Mouse (Mus musculus): ENCODE results near the gene Ret.

Gene Ret

DNA sequence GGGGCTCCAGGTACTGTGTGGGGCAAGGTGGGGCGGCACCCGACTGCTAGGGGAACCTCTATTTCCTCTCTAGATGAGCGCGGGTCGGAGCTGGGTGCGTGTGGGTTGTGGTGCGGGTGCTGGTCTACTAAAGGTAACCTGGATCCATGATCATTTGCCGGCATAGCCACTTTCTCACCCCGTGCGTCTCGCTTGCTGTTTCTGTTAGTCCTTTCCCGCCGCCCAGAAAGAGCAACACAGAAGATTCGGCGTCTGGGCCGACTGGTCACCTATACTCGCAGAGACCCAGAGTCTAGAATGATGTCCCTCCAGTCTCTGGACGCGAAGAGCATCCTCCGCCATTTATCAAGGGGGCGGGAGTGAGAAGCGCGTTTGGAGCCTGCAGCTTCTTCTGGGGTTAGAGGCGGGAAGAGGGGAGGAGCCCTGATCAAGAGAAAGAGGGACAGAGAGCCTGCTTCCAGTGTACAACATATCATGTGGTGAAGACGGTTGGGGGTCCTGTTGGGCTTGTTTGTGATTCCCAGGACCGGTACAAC, at the start of gene Ret:
TSS of gene Ret (minus strand) at position 279 of the 536 bp plus-strand sequence.
- no peak for DNase-seq (ENCODE audit: extremely low read depth, low read depth)

DNA sequence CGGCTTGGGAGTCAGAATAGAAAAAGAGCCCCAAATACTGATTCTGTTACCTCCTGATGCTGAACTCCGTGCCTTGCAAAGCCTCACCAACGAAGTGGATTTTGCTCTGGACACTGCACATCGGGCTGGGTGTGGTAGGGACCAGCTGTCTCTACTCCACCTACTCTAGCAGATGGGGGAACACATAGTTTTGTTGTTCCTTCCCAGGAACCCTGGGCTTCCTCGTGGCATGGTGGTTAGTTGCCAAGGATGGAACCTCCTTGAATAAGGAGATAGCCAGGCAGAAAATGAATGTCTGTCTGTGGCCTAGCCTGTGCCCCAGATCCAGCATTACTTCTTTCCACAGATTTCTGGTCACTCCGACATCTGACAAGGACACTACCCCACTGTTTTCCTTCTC, 49.6 kb upstream of the Ret start:
- no peak for DNase-seq (ENCODE audit: extremely low read depth, low read depth)

DNA sequence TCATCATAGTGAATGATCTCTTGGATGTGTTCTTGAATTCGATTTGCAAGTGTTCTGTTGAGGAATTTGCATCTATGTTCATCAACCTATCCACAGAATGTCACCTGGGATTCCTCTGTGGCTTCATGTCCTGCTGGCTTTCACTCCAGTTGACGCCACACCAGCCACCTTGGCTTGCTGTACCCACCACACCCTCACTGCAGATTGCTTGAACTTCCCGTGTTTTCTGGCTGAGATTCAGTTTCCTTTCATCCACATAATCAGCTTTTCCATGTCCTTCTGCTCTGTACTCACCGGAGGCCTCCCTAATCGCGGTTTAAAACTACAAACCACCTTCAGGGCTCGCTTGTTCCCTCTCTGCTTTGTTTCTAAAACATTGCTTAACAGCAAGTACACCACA, 46.6 kb upstream of the Ret start:
- DNase-seq (ENCODE audit: extremely low read depth, low read depth), result no peak

DNA sequence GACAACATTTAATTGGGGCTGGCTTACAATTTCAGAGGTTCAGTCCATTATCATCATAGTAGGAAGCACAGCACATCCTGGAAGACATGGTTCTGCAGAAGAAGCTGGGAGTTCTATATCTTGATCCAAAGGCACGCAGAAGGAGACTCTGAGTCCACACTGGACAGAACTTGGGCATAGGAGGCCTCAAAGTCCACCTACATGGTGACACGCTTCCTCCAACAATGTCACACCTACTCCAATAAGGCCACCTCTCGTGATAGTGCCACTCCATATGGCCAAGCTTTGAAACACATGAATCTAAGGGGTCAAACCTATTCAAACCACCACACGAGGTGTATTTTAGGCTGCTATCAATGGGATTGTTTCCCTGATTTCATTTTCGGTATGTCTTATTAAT, 45.4 kb upstream of the Ret start:
- no peak for DNase-seq (ENCODE audit: extremely low read depth, low read depth)

DNA sequence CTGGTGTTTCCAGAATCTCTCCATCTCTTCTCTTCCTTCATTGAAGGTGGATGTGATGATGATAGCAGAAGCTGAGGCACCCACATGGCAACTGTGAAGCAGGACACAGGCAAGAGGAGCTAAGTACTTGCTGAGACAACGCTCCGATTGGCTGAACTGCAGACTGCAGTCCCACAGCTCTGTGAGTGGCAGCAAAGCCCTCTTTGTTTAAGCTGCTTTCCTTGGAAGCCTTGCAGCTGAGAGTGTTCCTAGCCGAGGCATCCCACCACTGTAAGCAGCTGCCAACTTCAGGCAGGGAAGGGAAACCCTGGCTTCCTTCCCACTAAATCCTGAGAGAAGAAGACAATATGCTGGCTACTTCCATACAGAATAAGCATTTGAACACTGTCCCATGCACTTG, 28.6 kb upstream of the Ret start:
- no peak for DNase-seq (ENCODE audit: extremely low read depth, low read depth)

DNA sequence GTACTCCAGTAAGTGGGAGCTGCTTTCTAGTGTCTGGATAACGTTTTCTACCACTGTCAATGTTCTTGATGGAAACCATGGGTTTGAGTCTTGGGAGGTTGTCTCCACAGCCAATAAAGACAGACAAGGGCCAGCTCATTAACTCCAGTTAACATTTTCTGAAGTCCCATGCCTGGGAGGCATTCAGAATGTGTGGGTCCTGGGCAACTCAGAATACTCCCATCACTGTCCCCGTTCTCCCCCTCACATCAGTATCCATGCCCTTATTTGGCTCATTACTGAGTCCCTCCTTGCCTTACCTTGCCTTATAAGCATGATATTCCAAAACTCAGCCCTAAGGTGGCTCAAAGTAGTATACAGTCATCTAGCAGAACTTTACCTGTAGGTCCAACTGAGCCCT, 25.0 kb upstream of the Ret start:
- DNase-seq (ENCODE audit: extremely low read depth, low read depth), result no peak

DNA sequence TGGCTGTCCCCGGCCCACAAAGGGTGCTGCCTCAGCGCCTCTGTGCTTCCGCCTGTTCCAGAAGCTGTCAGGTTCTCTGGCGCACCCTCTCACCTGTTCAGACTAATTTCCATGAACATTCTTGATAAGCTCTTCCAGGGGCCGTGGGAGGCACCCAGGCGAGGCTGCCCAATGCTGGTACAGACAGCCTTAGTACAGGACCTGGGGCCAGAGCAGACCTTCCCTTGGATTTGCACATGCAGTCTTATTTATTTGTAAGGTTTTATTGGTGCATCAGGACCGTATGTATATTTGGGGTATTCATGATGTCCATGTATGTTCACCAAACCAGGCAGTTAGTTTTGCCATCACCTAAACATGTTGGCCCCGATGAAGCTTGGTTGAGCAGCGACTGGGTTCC, 18.2 kb upstream of the Ret start:
- no peak for DNase-seq (ENCODE audit: extremely low read depth, low read depth)

DNA sequence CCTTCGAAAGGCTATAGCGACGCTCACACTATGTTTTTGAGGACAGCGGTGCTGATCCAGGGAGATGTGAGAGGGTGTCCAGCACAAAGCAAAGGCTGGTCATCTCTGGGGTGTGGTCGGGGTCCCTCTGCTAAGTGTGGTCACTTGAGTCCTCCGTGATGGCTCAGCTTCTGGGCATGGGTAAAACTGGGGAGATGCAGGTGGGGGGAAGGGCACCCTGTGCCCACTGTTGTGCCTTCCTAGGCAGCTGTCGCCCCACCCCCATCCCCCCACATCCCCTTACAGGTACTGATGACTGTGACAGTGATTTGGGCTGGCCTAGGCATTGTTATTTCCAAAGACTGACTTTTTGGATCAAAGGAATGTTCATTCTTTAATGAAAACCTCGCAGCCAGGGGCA, 10.8 kb upstream of the Ret start:
- no peak for DNase-seq (ENCODE audit: extremely low read depth, low read depth)

DNA sequence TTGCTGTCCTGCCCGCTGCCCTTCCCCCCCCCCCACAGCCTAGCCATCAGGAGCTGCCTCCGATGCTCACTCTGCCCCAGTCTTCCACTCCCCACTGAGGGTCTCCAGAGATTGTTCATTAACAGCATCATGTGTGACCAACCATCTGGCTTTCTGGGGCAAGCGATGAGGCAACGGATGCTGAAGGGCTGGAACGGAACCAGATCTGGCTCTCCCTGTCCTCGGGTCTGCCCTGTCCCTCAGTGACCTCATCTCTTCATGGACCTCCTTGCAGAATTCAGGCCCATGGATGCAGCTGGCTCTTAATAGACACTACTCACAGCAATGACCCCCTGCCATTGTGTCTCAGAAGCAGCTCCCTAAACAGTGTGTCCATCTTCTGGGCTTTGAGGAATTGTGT, 8.9 kb upstream of the Ret start:
- no peak for DNase-seq (ENCODE audit: extremely low read depth, low read depth)

DNA sequence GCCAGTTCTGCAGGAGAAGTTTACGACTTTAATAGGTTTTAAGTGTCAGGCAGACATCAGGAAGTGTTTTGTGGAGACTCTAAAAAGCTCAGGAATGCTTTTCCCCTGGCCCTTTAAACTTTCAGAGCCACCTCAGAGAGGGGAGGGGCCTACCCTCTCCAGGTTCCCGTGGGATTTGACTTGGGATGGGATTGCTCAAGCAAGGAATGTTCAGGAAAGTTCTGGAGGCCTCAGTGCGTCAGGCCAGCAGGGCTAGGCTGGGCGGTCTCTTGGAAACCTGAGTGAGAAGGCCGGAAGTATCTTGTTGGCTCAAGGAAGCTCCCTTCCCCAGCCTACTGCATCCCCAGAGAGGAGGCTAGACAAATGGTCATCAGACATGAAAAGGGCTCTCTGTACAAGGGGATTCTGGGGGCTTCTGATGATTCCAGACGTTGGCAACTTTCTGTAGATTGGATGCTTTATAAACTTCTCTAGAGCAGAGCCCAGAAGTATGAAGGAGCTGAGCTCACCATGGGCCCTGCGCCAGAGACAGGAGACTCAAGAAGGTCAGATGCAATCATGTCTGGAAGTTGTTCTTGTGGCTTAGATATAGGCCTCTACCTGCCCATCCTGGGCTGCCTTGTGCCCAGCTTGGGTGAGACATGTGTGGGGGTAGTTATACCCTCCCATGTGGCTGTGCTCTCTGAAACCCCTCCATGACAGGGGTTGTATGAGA, 7.8 kb upstream of the Ret start:
- DNase-seq (ENCODE audit: extremely low read depth, low read depth), result no peak

DNA sequence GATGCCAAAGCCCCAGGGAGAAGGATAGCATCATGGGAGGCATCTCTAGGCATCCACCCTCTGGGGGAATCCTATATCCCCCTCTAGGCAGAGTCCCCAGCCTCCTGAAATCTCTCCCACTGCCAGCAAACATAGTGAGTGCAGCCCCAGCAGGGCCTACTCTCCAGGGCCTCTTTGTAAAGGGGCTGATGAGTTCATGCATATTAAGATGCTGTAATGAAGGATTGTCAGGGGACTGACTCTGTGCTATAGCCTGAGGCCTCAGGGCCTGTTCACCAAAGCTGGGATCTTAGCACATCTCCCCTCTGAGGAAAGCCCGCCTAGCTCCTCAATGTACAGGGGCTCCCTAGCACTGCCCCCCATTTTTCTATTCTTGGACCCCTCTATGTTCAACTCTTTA, 6.6 kb upstream of the Ret start:
- no peak for DNase-seq (ENCODE audit: extremely low read depth, low read depth)

DNA sequence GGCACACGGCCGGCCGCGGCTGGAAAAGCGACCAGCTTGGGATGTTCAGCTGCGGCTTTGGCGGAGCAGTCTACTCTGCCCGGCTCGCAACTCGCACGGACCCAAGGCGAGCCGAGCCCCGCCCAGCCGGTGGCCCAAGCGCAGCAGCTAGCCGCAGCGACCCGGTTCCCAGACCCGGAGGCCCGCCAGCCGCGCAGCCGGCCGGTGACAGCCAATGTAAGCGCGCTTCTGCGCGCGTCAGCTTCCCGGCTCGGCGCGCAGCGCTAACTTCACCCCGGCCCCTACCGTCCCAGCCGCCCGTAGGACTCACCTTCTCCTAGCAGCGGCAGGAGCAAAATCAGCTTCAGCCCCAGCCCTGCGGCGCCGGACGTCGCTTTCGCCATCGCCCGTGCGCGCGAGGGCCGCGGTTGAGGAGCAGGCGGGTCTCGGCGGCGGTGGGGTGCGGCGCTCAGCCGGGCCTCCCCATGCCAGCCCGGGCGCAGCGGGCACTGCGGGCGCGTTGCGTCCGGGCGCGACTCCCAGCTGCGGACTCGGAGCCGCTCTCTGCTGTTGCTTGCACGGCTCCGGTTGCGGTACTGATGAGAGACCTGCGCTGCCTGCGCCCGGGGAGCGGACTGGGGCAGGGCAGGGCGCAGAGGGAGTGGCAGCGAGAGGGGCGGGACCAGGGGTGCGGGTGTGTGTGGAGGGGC, 623 bp downstream of the Ret start:
- no peak for DNase-seq (ENCODE audit: extremely low read depth, low read depth)

DNA sequence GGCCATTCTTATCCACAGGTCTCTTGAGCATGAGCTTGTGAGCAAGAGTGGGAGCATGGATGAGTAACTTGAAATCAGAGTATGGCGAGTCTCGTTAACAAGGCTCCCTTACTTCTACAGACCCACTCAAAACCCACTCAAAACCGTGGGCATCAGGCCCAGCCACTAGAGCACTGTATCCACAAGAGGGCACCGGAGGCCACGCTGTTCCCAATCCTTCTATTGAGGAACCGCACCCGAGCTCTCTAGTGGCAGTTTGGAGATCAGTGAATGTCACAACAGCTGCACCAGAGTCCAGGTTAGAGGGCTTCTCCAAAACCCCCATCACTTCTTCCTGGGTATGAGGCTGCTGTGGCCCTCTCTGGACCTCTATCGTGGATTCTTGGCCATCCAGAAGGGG, 2.4 kb downstream of the Ret start:
- DNase-seq (ENCODE audit: extremely low read depth, low read depth), result no peak

DNA sequence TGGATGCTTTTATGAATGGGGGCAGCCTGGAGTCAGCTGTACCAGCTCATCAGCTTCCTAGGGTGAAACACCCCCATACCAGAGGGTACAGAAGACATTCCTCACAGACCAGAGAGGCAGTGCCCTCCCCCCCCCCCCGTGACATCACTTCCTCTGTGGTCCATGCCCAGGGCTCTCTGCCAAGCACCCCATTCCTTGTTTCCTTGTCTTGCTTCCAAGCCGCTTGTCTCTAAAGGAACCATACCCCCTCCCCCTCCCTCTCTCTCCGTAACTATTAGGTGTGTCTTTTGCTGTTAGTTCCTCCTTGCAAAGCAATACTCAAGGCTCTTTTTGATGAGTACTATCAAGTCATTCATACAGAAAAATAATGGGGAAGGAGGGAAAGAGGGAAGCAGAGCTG, 4.6 kb downstream of the Ret start:
- DNase-seq (ENCODE audit: extremely low read depth, low read depth), result no peak

DNA sequence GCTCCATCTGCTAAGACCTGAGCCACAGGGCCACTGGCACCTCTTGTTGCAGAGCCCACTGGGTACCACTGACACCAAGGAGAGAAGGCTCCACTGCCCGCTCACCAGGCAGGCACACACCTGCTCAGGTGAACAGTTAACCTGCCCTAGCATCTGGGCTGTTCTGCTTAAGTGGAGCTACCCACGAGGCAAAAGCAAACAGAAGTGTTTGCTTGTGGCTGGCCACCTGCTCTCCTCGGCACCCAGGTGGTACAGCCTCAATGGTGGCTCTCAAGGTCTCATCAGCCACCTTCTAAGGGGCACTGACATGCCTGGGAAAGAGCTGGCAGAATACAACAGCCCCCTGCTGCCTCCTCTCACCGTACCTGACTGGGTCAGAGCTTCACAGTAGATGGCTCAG, 5.3 kb downstream of the Ret start:
- DNase-seq (ENCODE audit: extremely low read depth, low read depth), result no peak

DNA sequence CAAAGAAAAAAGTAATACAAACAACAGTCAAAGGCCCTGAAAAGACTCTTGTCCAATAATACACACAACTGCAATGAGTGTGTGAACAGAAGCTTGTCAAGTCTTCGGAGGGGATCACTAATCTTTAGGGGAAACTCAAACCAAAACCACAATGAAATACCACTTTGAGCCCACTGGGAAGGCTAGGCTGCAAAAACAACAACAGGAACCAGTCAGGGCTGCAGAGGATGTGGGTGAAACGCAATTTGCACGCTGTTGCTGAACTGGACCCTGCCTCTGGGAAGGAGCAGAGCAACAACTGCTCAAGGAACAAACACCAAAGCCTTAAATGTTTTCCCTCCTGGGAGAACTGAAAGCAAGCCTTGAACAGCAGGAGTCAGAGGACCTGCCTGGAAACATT, 7.8 kb downstream of the Ret start:
- DNase-seq (ENCODE audit: extremely low read depth, low read depth), result no peak

DNA sequence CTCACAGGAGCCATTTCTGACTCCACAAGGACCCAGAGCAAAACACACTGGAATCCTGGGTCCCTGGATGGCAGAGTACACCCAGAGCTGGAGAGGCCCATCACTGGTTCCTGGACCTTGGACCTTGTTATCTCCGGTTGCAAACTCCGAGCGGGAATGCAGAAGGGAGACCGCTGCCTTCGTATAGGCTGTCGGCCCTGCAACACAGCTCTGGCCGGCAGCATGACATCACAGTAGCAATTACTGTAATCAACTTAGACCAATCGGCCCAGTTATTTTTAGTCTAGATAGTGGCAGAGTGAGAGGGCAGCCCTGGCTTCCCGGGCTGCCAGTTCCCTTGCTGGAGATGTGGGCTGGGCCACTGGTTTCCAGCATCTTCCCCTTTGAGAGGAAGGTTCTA, 8.9 kb downstream of the Ret start:
- DNase-seq (ENCODE audit: extremely low read depth, low read depth), result no peak

DNA sequence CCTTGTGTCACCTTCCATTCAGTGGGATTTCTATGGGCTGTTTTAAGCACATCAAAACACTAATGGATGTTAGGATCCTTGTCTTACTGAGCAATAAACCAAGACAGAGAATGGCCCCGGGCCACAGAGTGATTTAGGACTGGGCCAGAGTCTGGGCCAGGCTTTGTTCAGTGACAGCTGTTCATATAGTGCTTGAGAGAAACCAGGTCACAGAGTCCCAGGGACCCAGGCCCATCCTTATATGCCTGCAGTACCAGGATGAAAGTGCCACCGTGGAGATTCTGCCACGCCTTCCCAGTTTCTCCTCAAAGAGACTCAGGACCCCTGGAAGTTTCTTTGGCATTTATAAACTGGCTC, 10.3 kb downstream of the Ret start:
- DNase-seq (ENCODE audit: extremely low read depth, low read depth), result no peak

DNA sequence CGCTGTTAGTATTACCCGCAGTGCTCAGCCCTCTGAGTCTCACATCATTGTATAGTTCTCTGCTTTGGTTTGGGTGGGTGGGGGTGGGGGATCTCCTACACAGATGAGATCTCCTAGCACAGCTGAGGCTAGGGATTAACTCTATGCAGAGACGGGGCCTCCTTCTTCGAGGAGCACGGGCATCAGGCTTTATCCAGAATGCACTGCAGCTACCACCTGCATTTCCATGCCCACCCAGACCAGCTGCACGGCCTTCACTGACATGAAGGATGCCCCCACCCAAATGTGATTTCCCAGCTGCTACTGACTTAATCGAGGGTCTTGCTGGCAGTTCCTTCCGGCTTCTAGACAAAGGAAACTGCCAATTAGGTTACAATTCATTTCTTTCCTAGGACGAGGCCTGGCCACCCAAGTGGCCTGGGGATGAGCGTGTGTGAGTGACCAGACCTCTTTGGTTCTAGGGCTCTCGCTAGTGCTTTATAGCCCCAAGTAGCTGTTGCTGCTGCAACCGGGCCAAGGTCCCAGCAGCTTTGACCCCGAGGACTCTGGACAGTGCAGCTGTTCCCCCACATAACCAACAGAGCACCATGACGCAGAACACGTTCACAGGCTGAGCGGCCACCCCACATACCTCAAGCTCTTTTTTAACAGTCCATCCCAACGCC, 10.8 kb downstream of the Ret start:
- DNase-seq (ENCODE audit: extremely low read depth, low read depth), result no peak

DNA sequence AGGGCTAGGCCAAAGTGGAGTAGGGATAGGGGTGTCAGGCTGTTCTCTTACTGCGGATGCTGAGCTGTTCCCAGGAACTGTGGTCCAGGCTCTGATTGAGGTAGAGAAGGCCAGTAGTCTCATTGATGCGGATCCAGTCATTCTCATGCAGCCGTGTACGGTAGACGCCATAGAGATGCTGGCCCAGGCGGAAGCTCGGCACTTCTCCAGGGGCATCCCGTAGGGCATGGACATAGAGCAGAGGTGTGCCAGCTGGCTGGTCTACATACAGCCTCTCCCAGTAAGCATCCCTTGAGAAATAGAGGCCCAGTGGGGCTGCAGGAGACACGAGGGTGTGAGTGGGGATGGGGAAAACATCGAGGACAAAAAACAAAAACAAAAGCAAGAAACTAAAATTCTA, 13.4 kb downstream of the Ret start:
- DNase-seq (ENCODE audit: extremely low read depth, low read depth), result no peak

DNA sequence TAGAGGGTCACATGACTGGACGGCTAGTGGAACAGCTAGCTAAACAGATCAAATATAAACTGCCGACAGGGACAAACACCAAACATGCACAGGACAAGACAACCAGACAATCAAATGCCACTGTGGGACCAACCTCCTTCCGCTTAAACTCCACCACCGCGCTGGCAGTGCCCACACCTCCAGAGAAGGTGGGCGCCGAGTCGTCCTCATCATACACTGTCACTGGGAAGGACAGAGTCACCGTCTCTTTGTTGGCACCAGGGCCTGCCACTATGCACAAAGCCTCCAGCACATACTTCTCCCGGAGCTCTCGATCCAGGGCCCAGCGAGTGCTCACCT, 17.5 kb downstream of the Ret start:
- no peak for DNase-seq (ENCODE audit: extremely low read depth, low read depth)

DNA sequence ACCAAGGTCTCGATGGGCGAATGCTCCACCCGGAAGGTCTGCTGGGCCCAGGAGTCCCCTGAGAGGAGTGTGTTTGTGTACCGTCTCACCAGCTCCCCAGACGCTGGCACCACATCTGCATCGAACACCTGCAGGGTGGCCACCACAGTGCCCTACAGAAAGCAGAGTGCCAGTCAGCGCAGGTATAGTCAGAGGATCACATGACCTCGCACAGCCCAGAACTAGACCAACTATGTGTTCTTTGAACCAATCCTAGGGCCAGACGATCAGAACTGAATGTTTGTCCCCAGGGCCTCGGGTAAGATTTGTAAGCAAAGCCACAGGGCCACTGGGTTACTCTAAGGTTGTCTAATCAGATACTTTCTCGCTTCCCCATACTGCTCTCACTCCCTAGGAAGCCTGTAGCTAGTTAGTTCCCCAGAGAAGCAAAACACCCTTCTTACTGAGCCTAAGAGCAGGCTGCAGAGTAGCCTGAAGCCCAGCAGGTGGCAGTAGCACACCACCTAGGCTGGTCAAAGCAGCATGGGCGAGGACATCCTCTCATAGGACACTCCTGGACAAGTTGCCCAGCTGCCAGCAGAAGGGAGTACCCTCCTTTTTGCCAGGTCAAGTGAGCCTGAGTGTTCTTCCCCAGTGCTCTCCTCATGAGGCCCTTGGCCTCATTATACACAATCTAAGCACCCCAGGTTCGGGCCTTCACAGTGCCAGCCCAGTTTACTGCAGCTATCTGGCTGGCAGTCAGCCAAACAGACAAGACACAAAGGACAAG, 18.0 kb downstream of the Ret start:
- peak; percentile 69 for DNase-seq (ENCODE audit: extremely low read depth, low read depth)

All from MEL-GATA-1-ER (cell line).